Mouse (Mus musculus) megakaryocyte, adult 5-6 weeks (primary cell): ENCODE results near the gene Sdhaf1. TPM values are rescaled to one million over a fixed set of nuclear protein-coding genes. Genes with fewer than 3 reads are reported as not detected.
A peak's percentile ranks its signal among the peaks of the same experiment; 100 is the strongest.

Experiments used
- ATAC-seq: 2 replicates; pipeline ENCODE4 v1.8.0; 2016; ENCODE audit warnings: mild to moderate bottlenecking, inconsistent platforms; ENCODE audit not compliant: poor library complexity, severe bottlenecking
- total RNA-seq, 2 experiments: library from RNA; stranded (forward) in 1 of 2; stranded (reverse) in 1 of 2; fragments of 153-499, 151-499 nt in 1 of 2; fragments of 221-1000, 200-1000 nt in 1 of 2; gene quantifications; 2 replicates each; pipeline versions ENCODE4 v1.2.3 to v1.2.4; 2015 to 2017

The Sdhaf1 gene
- total RNA-seq, 2 experiments from 2014 or later: 5.1 to 5.8 TPM

DNA sequence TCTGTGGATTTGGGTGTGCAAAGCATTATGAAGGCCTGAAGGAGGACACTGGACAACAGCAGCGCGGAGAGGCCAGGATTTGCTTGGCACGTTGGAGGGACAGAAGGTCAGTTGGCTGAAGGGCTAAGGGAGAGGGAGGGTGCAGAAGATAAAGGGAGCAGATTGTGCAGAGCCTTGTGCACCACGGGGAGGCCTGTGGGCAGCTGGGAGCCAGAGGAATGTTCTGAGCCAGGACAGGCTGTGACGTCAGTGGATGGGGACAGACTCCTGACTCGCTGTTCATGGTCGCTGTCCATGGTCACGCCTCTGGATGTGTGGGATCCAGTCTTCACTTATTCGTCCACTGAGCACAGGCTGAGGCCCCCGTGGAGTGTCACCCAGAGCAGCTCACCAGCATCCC is 28.6 kb downstream of the Sdhaf1 start:
- no peak for ATAC-seq

DNA sequence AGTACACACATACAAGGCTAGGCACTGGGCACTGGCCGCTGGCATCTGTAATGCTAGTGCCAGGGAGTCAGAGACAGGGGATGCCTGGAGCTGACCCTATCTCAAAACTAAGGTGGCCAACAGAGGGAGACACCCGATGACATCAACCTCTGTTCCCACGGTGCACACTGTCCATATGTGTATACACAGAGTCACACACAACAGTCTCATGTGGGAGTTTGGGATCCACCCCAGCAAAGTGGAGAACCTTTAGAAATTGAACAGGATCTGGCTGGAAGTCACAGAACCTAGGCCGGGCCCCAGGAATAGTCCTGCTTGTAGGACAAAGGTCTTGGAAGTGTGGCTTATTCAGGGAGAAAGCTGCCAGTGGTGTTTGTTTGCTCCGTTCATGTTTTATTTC is 29.4 kb downstream of the Sdhaf1 start:
- no peak for ATAC-seq

DNA sequence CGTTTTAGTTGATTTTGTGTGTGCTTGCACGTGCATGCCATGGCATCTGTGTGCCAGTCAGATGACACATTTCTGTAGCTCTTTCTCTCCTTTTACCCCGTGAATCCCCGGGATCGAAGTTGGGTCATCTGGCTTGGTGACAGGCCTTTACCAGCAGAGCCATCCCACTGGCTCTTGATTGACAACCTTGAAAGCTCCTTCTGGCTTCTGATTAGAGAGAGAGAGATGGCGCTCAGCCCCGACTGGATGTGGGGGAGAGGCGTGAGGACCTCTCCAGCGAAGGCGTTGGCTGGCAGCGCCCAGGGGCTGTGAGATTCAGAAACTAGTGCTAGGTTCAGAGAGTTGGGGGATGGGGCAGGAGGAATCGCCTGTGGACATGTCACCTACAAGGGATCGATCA is 29.9 kb downstream of the Sdhaf1 start:
- ATAC-seq: no peak

- ATAC-seq: no peak
Observed at GRCm38 (mm10) chr7:30291215-30292131, 32.2 kb downstream of the Sdhaf1 start, which contains the start of gene Clip3. Gene Clip3, plus strand, starts transcription at chr7:30291728.

- no peak for ATAC-seq
Observed at GRCm38 (mm10) chr7:30289714-30290399, 33.8 kb downstream of the Sdhaf1 start.

DNA sequence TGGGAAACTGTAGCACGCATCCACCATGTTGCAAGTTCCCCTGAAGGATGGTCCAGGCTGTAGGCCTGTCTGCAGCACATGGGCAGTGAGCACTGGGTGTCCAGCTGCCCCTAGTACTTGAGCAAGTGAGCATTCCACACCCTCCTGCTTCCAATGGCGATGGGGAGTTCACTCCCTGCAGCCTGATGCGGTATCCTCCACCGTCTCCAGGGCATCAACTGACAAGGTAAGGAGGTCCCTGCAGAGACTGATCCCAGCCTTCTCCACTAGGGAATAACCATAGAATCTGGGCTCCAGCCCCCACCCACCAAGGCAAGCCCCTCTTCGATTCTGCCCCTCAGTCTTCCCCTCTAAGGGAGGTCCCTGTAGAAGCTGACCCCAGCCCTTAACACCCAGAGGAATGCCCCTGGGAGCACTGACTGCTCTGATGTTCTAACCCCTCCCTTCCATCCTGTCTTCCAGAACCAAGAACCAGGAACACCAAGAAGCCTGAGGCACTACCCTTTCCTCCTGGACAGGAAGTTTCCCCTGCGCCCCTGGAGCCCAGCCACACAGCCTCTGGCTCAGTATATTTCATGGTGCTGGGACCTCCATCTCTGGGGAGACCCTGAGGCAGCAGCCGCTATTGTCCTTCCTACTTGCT is 34.5 kb downstream of the Sdhaf1 start:
- no peak for ATAC-seq

GRCm38 (mm10) chr7:30288046-30288445 is 35.6 kb downstream of the Sdhaf1 start:
- no peak for ATAC-seq

DNA sequence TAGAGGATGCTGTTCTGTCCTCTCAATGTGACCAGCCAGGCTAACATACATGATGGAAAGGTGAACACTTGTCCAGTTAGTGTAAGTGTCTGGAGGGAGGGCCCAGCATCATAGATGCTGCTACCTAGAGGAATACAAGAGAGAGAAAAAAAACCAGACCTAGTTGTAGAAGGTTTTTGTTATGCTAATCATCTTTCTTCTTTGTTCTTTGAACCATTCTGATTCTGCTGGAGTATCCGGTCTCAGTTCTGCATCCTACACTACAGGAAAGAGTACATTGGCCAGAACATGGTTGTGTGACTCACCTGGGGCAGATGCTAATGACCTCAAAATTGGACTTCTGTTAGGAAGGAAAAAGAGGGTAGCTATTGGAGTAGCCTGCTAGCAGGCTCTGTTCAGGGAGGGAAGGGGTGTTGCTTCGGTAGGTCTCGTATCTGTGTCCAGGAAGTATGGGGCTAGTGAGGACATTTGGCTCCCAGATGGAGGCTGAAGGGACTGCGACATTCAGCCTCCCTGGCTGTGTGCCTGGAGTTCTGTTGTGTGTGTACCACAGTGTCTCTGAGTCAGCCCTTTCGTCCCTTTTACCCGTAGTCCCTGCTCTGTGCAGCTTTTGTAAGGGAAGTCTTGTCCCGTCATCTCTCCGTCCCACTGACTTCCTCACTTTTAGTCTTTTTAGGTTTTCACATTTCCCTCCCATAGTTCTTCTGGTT is 36.8 kb downstream of the Sdhaf1 start:
- ATAC-seq: no peak

DNA sequence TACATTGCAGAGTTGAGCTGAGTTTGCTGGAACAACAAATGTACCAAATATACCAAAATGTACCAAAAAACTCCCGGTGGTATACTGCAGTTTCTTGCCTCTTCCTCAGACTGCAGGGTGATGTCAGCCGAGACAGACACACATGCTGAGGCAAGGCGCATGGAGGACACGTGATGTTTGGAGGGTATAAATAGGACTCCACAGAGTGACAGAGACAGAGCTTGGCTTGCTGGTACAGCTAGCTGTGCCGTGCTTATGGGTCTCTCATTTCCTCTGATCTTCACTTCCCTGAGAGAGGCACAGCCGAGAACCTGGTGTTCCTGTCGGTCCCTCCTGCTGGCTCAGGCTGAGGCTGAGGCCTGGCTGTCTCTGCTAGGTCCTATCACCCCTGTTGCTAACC is 41.0 kb downstream of the Sdhaf1 start:
- no peak for ATAC-seq

DNA sequence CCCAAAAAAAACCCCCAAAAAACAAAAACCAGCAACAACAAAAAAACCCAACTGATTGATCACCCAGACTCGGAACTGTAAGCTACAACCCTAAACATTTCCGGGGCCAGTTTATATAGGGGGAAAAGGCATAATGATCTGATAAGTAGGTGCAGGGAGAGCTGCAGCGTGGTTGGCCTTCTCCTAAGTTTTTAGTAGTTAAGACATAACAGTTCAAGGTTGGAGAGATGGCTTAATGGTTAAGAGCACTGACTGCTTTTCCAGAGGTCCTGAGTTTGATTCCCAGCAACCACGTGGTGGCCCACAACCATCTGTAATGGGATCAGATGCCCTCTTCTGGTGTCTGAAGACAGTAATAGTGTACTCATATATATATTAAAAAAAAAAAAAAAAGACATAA is 42.2 kb downstream of the Sdhaf1 start:
- ATAC-seq: no peak

DNA sequence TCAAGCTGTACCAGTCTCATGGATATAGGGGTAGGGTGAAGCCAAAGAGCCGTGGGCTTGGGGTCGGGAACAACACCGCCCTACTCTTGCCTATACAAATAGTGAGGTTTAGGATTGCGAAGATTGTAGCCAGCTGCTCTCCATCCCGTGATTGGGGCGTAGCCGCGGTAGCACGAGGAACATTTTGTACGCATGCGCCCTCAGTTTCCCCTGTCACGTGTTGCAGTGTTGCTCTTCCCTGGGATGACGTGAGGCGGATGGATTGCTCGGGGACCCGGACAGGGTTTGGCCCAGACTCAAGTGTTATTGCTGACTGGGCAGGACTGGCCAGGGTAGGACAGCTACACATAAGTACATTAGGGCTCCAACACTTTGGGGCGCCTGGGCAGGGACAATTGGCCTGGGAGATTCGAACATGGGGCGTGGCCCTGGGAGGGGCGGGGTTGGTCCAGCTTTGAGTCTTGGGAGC is 43.0 kb downstream of the Sdhaf1 start:
- ATAC-seq: peak; percentile 62

- peak; percentile 97 for ATAC-seq
Observed at GRCm38 (mm10) chr7:30279951-30280669, 43.6 kb downstream of the Sdhaf1 start, which contains the start of the genes Thap8 and Wdr62. Gene Thap8, plus strand, starts transcription at chr7:30280094. Gene Wdr62, minus strand, starts transcription at chr7:30280419.

DNA sequence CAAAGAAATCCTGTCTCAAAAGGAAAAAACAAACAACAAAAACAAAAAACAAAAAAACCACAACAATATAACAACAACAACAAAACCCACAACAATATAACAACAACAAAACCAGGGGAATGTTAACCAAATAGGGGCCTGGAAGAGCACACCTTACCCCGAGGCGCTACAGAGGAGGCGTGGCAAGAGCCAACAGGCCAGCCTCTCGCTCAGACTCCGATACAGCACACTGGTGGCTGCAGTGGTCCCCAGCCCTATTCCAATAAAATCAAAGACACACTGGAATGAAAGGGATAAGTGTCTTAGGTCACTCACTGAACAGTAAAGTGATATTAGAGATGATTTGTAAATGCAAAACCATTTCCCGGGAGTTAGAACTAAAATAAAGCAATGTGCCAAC is 44.2 kb downstream of the Sdhaf1 start:
- no peak for ATAC-seq

DNA sequence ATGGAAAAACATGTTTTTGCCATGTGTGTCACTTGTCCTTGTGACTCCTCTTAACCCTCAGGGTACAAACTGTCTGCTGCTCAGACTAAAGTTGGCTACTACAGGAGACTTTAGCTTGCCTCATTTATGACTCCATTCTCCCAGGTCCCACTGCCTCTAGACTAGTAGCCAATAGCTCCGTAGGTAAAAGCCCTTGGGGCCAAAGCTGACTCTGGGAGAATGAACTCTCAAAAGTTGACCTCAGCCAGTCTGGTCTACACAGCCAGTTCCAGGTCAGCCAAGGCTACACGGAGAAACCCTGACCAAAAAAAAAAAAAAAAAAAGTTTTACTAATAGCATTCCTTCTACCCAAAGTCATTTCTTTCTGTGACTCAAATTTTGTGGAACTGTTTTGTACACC is 44.8 kb downstream of the Sdhaf1 start:
- no peak for ATAC-seq

- no peak for ATAC-seq
Observed at GRCm38 (mm10) chr7:30274383-30274782, 49.3 kb downstream of the Sdhaf1 start.

Other genes with a start within 250 kb of the Sdhaf1 start
Only the 30 nearest of the 32 such genes appear.
- gene Gm26920, start 233.5 kb downstream of the Sdhaf1 start, total RNA-seq (2015): 1.4 TPM in 1 of 2 replicates, not detected in the other
- not detected in 2 replicates for gene Gm26920, start 233.5 kb downstream of the Sdhaf1 start, total RNA-seq (2017)
- 2.7 and 3.5 TPM in 2 replicates for gene Zfp566, start 233.4 kb downstream of the Sdhaf1 start, total RNA-seq (2015)
- gene Zfp566, start 233.4 kb downstream of the Sdhaf1 start, total RNA-seq (2017): 0.85 and 1.9 TPM in 2 replicates
- 26.0 and 29.6 TPM in 2 replicates for gene Zfp260, start 229.1 kb downstream of the Sdhaf1 start, total RNA-seq (2015)
- gene Zfp260, start 229.1 kb downstream of the Sdhaf1 start, total RNA-seq (2017): 22.8 and 26.4 TPM in 2 replicates
- gene Zfp382, start 202.0 kb downstream of the Sdhaf1 start, total RNA-seq (2015): 6.7 and 7.8 TPM in 2 replicates
- 14.9 and 15.2 TPM in 2 replicates for gene Zfp382, start 202.0 kb downstream of the Sdhaf1 start, total RNA-seq (2017)
- 16.6 and 25.2 TPM in 2 replicates for gene Zfp146, start 154.1 kb downstream of the Sdhaf1 start, total RNA-seq (2015)
- gene Zfp146, start 154.1 kb downstream of the Sdhaf1 start, total RNA-seq (2017): 32.8 and 35.2 TPM in 2 replicates
- gene Cox7a1, start 139.8 kb downstream of the Sdhaf1 start, total RNA-seq (2015): 0.91 and 1.6 TPM in 2 replicates
- 0.94 and 2.4 TPM in 2 replicates for gene Cox7a1, start 139.8 kb downstream of the Sdhaf1 start, total RNA-seq (2017)
- 485 and 524 TPM in 2 replicates for gene Capns1, start 125.1 kb downstream of the Sdhaf1 start, total RNA-seq (2015)
- gene Capns1, start 125.1 kb downstream of the Sdhaf1 start, total RNA-seq (2017): 307 and 314 TPM in 2 replicates
- 46.4 and 51.0 TPM in 2 replicates for gene Polr2i, start 91.9 kb downstream of the Sdhaf1 start, total RNA-seq (2015)
- gene Polr2i, start 91.9 kb downstream of the Sdhaf1 start, total RNA-seq (2017): 31.5 and 39.1 TPM in 2 replicates
- gene Tbcb, start 91.6 kb downstream of the Sdhaf1 start, total RNA-seq (2015): 84.2 and 92.7 TPM in 2 replicates
- 30.2 and 48.2 TPM in 2 replicates for gene Tbcb, start 91.6 kb downstream of the Sdhaf1 start, total RNA-seq (2017)
- 0.55 TPM in 1 of 2 replicates, not detected in the other for gene Ovol3, start 88.2 kb downstream of the Sdhaf1 start, total RNA-seq (2015)
- not detected in 2 replicates for gene Ovol3, start 88.2 kb downstream of the Sdhaf1 start, total RNA-seq (2017)
- gene Thap8, start 43.8 kb downstream of the Sdhaf1 start, total RNA-seq (2015): 0.36 and 0.51 TPM in 2 replicates
- gene Thap8, start 43.8 kb downstream of the Sdhaf1 start, total RNA-seq (2017): 0.84 and 1.1 TPM in 2 replicates
- 13.3 and 19.5 TPM in 2 replicates for gene Wdr62, start 43.5 kb downstream of the Sdhaf1 start, total RNA-seq (2015)
- gene Wdr62, start 43.5 kb downstream of the Sdhaf1 start, total RNA-seq (2017): 6.8 and 10.5 TPM in 2 replicates
- gene Clip3, start 32.2 kb downstream of the Sdhaf1 start, total RNA-seq (2015): 0.04 TPM in 1 of 2 replicates, not detected in the other
- gene Clip3, start 32.2 kb downstream of the Sdhaf1 start, total RNA-seq (2017): not detected in 2 replicates
- 18.2 and 24.2 TPM in 2 replicates for gene Alkbh6, start 15.2 kb downstream of the Sdhaf1 start, total RNA-seq (2015)
- 19.0 and 22.3 TPM in 2 replicates for gene Alkbh6, start 15.2 kb downstream of the Sdhaf1 start, total RNA-seq (2017)
- 0.58 and 1.9 TPM in 2 replicates for gene Syne4, start 9.1 kb downstream of the Sdhaf1 start, total RNA-seq (2015)
- gene Syne4, start 9.1 kb downstream of the Sdhaf1 start, total RNA-seq (2017): 0.49 and 1.1 TPM in 2 replicates
- gene E130208F15Rik, start 2.2 kb downstream of the Sdhaf1 start, total RNA-seq (2015): 0.11 TPM in 1 of 2 replicates, not detected in the other
- 0.57 and 0.88 TPM in 2 replicates for gene E130208F15Rik, start 2.2 kb downstream of the Sdhaf1 start, total RNA-seq (2017)
- 0.11 TPM in 1 of 2 replicates, not detected in the other for gene Lrfn3, start 38.9 kb upstream of the Sdhaf1 start, total RNA-seq (2015)
- not detected in 2 replicates for gene Lrfn3, start 38.9 kb upstream of the Sdhaf1 start, total RNA-seq (2017)
- gene Tyrobp, start 89.9 kb upstream of the Sdhaf1 start, total RNA-seq (2015): 2,723 and 2,838 TPM in 2 replicates
- gene Tyrobp, start 89.9 kb upstream of the Sdhaf1 start, total RNA-seq (2017): 1,463 and 1,715 TPM in 2 replicates
- gene Hcst, start 96.0 kb upstream of the Sdhaf1 start, total RNA-seq (2015): 45.8 and 47.6 TPM in 2 replicates
- 13.3 and 18.5 TPM in 2 replicates for gene Hcst, start 96.0 kb upstream of the Sdhaf1 start, total RNA-seq (2017)
- 23.0 and 28.6 TPM in 2 replicates for gene Nfkbid, start 97.8 kb upstream of the Sdhaf1 start, total RNA-seq (2015)
- 13.3 and 17.2 TPM in 2 replicates for gene Nfkbid, start 97.8 kb upstream of the Sdhaf1 start, total RNA-seq (2017)
- 0.07 and 0.25 TPM in 2 replicates for gene Aplp1, start 121.6 kb upstream of the Sdhaf1 start, total RNA-seq (2015)
- 0.08 TPM in 1 of 2 replicates, not detected in the other for gene Aplp1, start 121.6 kb upstream of the Sdhaf1 start, total RNA-seq (2017)
- not detected in 2 replicates for gene Kirrel2, start 133.8 kb upstream of the Sdhaf1 start, total RNA-seq (2015)
- gene Kirrel2, start 133.8 kb upstream of the Sdhaf1 start, total RNA-seq (2017): 0.07 TPM in 1 of 2 replicates, not detected in the other
- not detected in 2 replicates for gene Nphs1, start 134.4 kb upstream of the Sdhaf1 start, total RNA-seq (2015)
- gene Nphs1, start 134.4 kb upstream of the Sdhaf1 start, total RNA-seq (2017): 0.29 TPM in 1 of 2 replicates, not detected in the other
- not detected in 2 replicates for gene Prodh2, start 169.7 kb upstream of the Sdhaf1 start, total RNA-seq (2015)
- gene Prodh2, start 169.7 kb upstream of the Sdhaf1 start, total RNA-seq (2017): not detected in 2 replicates
- gene Arhgap33, start 211.2 kb upstream of the Sdhaf1 start, total RNA-seq (2015): 7.0 and 10.6 TPM in 2 replicates
- 3.1 and 4.9 TPM in 2 replicates for gene Arhgap33, start 211.2 kb upstream of the Sdhaf1 start, total RNA-seq (2017)
- 10.7 and 11.0 TPM in 2 replicates for gene Hspb6, start 228.3 kb upstream of the Sdhaf1 start, total RNA-seq (2015)
- 3.8 and 5.2 TPM in 2 replicates for gene Hspb6, start 228.3 kb upstream of the Sdhaf1 start, total RNA-seq (2017)
- gene Proser3, start 228.4 kb upstream of the Sdhaf1 start, total RNA-seq (2015): 3.6 and 6.6 TPM in 2 replicates
- gene Proser3, start 228.4 kb upstream of the Sdhaf1 start, total RNA-seq (2017): 2.4 and 2.6 TPM in 2 replicates
- 54.7 and 64.1 TPM in 2 replicates for gene Lin37, start 235.9 kb upstream of the Sdhaf1 start, total RNA-seq (2015)
- 13.0 and 22.4 TPM in 2 replicates for gene Lin37, start 235.9 kb upstream of the Sdhaf1 start, total RNA-seq (2017)
- 15.2 and 19.6 TPM in 2 replicates for gene U2af1l4, start 239.4 kb upstream of the Sdhaf1 start, total RNA-seq (2015)
- gene U2af1l4, start 239.4 kb upstream of the Sdhaf1 start, total RNA-seq (2017): 63.3 and 69.7 TPM in 2 replicates
- gene Gm49396, start 239.4 kb upstream of the Sdhaf1 start, total RNA-seq (2015): 1.0 and 2.1 TPM in 2 replicates
- gene Gm49396, start 239.4 kb upstream of the Sdhaf1 start, total RNA-seq (2017): 3.6 and 3.8 TPM in 2 replicates